Mouse (Mus musculus): ENCODE measurements around the gene Btbd2. TPM values are rescaled to one million over a fixed set of nuclear protein-coding genes. Genes with fewer than 3 reads are reported as not detected.
"Not testable (repeated sequence)": the region's sequence is repeated elsewhere in the genome, so short reads cannot be mapped to it uniquely, and the experiment has no call there.

Gene Btbd2
- polyA plus RNA-seq, 1 experiment from 2014 or later, result 10.7 TPM

DNA sequence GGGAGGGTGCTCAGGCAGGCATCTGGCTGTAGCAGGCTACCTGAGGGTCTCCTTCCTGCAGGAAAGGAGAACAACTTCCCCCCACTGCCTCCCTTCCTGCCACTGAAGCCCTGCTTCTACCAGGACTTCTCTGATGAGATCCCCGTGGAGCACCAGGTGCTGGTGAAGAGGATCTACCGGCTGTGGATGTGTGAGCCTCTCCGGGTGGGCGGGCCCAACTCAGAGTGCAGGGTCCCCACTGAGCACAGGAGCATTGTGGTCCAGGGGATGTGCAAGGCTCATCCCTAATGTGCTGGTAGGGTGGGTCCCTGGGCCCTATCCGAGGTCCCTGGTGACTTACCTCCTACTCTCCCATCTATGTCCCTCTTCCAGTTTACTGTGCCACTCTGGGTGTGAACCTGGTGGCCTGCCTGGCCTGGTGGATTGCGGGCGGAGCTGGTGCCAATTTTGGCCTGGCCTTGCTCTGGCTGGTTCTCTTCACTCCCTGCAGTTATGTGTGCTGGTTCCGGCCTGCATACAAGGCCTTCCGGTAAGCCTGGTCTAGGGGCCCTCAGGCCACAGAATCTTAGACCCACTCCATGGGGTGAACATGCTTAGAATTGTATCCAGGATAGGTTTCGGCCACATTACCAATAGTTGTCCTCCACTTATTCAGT is 47.5 kb downstream of the Btbd2 start:
- no peak for TF ChIP-seq EP300 (IDR thresholded peaks at IDR 0.05; ENCODE audit: low read depth)
- no peak for TF ChIP-seq CTCF (IDR thresholded peaks at IDR 0.05; ENCODE audit: low read depth)
- DNase-seq (no peak), ATAC-seq (no peak)
- Histone ChIP-seq H3K4me1 (ENCODE audit: insufficient read depth) (peaks cover 11% of the 10 kb centered on the region), H3K36me3 (replicated peaks; ENCODE audit: insufficient read depth, low read length) (peaks cover 41% of the 10 kb centered on the region), H3K4me2 (ENCODE audit: low read depth, low read length) (no peak overlapping the region), H3K4me3 (ENCODE audit: low read depth, low read length) (no peak overlapping the region), H3K9me3 (ENCODE audit: low read length) (no peaks in the 10 kb centered on the region), H3K27ac (ENCODE audit: low read depth) (no peak overlapping the region), H3K9ac (replicated peaks) (no peak overlapping the region), H3K27me3 (ENCODE audit: insufficient read depth, low read length) (no peaks in the 10 kb centered on the region)
- 83% methylated on average over 10 of the region's 10 CpGs for WGBS (ENCODE audit: insufficient replicate concordance)

GRCm38 (mm10) chr10:80608435-80608834 is 48.4 kb downstream of the Btbd2 start:
- no peak for TF ChIP-seq CTCF (IDR thresholded peaks at IDR 0.05; ENCODE audit: low read depth)
- TF ChIP-seq EP300 (IDR thresholded peaks at IDR 0.05; ENCODE audit: low read depth), result no peak
- Histone ChIP-seq H3K27me3 (ENCODE audit: insufficient read depth, low read length) (no peaks in the 10 kb centered on the region), H3K4me2 (ENCODE audit: low read depth, low read length) (no peak overlapping the region), H3K9me3 (ENCODE audit: low read length) (no peaks in the 10 kb centered on the region), H3K4me3 (ENCODE audit: low read depth, low read length) (no peak overlapping the region), H3K27ac (ENCODE audit: low read depth) (no peak overlapping the region), H3K9ac (replicated peaks) (no peak overlapping the region), H3K4me1 (ENCODE audit: insufficient read depth) (peaks cover 21% of the 10 kb centered on the region), H3K36me3 (replicated peaks; ENCODE audit: insufficient read depth, low read length) (peaks cover 39% of the 10 kb centered on the region)
- no peak for ATAC-seq
- 82% methylated on average over 3 of the region's 3 CpGs for WGBS (ENCODE audit: insufficient replicate concordance)
- DNase-seq, result no peak

DNA sequence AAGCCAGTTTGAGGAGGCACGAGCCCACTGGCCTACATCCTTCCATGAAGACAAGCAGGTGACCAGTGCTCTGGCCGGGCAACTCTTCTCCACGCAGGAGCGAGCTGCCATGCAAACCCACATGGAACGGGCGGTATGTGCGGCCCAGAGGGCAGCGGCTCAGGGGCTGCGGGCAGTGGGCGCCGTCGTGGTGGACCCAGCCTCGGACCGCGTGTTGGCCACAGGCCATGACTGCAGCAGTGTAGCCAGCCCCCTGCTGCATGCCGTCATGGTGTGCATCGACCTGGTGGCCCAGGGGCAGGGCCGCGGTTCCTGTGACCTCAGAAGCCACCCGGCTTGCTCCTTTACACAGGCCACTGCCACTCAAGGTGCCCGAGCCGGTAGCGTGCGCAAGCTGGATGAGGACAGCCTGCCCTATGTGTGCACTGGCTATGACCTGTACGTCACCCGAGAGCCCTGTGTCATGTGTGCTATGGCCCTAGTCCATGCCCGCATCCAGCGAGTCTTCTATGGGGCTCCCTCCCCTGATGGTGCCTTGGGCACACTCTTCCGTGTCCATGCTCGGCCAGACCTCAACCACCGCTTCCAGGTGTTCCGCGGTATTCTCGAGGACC is 50.0 kb downstream of the Btbd2 start:
- Histone ChIP-seq H3K27me3 (ENCODE audit: insufficient read depth, low read length) (no peaks in the 10 kb centered on the region), H3K9ac (replicated peaks) (no peak overlapping the region), H3K27ac (ENCODE audit: low read depth) (no peak overlapping the region), H3K4me3 (ENCODE audit: low read depth, low read length) (no peak overlapping the region), H3K9me3 (ENCODE audit: low read length) (no peaks in the 10 kb centered on the region), H3K36me3 (replicated peaks; ENCODE audit: insufficient read depth, low read length) (peaks cover 31% of the 10 kb centered on the region), H3K4me1 (ENCODE audit: insufficient read depth) (peaks cover 30% of the 10 kb centered on the region), H3K4me2 (ENCODE audit: low read depth, low read length) (no peak overlapping the region)
- WGBS (ENCODE audit: insufficient replicate concordance), result 96% methylated on average over 34 of the region's 34 CpGs
- DNase-seq (no peak), ATAC-seq (no peak)
- TF ChIP-seq EP300 (IDR thresholded peaks at IDR 0.05; ENCODE audit: low read depth), result no peak
- no peak for TF ChIP-seq CTCF (IDR thresholded peaks at IDR 0.05; ENCODE audit: low read depth)

- 88% methylated on average over 23 of the region's 23 CpGs for WGBS (ENCODE audit: insufficient replicate concordance)
- TF ChIP-seq CTCF (IDR thresholded peaks at IDR 0.05; ENCODE audit: low read depth), result no peak
- TF ChIP-seq EP300 (IDR thresholded peaks at IDR 0.05; ENCODE audit: low read depth), result no peak
- ATAC-seq, result no peak
- Histone ChIP-seq H3K4me2 (ENCODE audit: low read depth, low read length) (no peak overlapping the region), H3K4me1 (ENCODE audit: insufficient read depth) (peaks cover 34% of the 10 kb centered on the region), H3K27ac (ENCODE audit: low read depth) (no peak overlapping the region), H3K27me3 (ENCODE audit: insufficient read depth, low read length) (no peaks in the 10 kb centered on the region), H3K36me3 (replicated peaks; ENCODE audit: insufficient read depth, low read length) (peaks cover 31% of the 10 kb centered on the region), H3K9ac (replicated peaks) (no peak overlapping the region), H3K9me3 (ENCODE audit: low read length) (no peaks in the 10 kb centered on the region), H3K4me3 (ENCODE audit: low read depth, low read length) (no peak overlapping the region)
- DNase-seq, result no peak
Measured at GRCm38 (mm10) chr10:80606306-80606705, 50.6 kb downstream of the Btbd2 start.

DNA sequence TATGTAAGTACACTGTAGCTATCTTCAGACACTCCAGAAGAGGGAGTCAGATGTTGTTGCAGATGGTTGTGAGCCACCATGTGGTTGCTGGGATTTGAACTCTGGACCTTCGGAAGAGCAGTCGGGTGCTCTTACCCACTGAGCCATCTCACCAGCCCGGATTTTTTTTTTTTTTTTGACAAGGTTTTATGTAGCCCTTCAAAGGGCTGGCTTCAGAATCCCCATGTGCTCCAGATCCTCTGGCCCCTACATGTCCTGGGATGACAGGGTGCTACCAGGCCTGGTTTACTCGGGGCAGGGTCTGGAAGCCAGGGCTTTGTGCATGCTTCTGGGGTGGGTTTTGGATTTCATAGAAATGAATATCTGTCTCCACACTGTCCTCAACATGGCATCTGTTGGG is 51.1 kb downstream of the Btbd2 start, which contains the start of gene Gm49322:
Gene Gm49322, plus strand, starts transcription at position 301 of the 400 bp plus-strand sequence.
- H3K9me3 ChIP-seq (ENCODE audit: low read length); DNase-seq; ATAC-seq; H3K4me3 ChIP-seq (ENCODE audit: low read depth, low read length); H3K4me2 ChIP-seq (ENCODE audit: low read depth, low read length); H3K9ac ChIP-seq (replicated peaks); H3K27me3 ChIP-seq (ENCODE audit: insufficient read depth, low read length): not testable (repeated sequence)
- Histone ChIP-seq H3K27ac (ENCODE audit: low read depth) (peak within 1 kb of the TSS; percentile 59; the same call in 1 of the 2 replicates), H3K4me1 (ENCODE audit: insufficient read depth) (peaks cover 32% of the 10 kb centered on the region), H3K36me3 (replicated peaks; ENCODE audit: insufficient read depth, low read length) (peaks cover 31% of the 10 kb centered on the region)
- WGBS (ENCODE audit: insufficient replicate concordance), result 68% methylated on average over 2 of the region's 4 CpGs

DNA sequence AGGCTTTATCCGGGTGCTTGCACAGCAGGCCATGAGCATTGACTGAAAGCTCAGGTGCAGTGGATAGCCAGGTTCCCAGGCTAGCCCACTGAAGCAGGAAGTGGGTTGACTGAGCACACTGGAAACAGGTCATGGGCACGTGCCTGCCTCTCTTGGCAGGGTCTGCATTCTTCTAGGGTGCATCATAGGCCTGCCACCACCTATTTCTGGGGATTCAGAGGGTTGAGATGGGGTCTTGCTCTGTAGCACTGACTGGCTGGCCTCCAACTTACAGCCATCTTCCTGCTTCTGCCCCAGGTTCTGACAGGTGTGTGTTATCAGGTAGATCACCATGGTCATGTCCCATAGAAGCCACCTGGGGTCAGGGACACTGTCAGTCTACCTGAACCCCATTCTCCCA is 51.9 kb downstream of the Btbd2 start:
- H3K4me3 ChIP-seq (ENCODE audit: low read depth, low read length), result no peak overlapping the region
- H3K27me3 ChIP-seq (ENCODE audit: insufficient read depth, low read length), result no peaks in the 10 kb centered on the region
- H3K4me1 ChIP-seq (ENCODE audit: insufficient read depth), result peaks cover 30% of the 10 kb centered on the region
- H3K27ac ChIP-seq (ENCODE audit: low read depth), result peak overlapping the region; percentile 59; the same call in 1 of the 2 replicates
- TF ChIP-seq CTCF (IDR thresholded peaks at IDR 0.05; ENCODE audit: low read depth) (no peak), EP300 (IDR thresholded peaks at IDR 0.05; ENCODE audit: low read depth) (no peak)
- DNase-seq, result no peak
- no peak for ATAC-seq
- H3K4me2 ChIP-seq (ENCODE audit: low read depth, low read length), result no peak overlapping the region
- no peak overlapping the region; the same call in 1 of the 2 replicates for H3K9ac ChIP-seq (replicated peaks)
- WGBS (ENCODE audit: insufficient replicate concordance), result 88% methylated on average over 2 of the region's 2 CpGs
- H3K36me3 ChIP-seq (replicated peaks; ENCODE audit: insufficient read depth, low read length), result peaks cover 31% of the 10 kb centered on the region
- H3K9me3 ChIP-seq (ENCODE audit: low read length), result no peaks in the 10 kb centered on the region

All from liver, postnatal 0 days (tissue).